Mouse (Mus musculus): Measurements from ENCODE around the gene Gnaz.

The Gnaz gene

DNA sequence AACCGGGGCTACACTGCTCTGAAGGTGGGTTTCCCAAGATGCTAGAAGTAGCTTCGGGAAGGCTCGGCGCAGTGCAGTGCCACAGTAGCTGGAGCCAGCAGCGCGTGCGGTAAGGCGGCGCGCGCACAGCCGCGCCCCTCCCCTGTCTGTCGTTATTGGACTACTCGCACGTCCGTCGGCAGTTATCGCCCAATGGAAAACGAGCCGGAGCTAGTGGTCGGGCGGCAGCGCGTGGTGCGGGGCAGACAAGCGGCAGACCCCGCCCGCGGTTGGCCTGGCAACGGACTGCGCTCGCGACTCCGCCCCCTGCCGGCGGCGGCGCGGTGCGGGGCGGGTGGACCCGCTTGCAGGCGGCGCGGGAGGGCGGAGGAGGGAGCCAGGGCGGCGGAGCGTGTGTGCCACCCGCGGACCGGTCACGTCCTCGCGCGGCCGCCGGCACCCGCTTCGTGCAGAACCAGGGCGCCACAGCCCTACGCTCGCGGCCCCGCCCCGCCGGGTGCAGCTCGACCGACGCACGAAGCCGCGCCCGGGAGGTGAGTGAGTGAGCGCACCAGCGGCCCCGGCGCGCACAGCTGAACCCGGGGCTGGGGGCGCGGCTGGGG, at the start of gene Gnaz:
Gnaz (plus strand) TSS at position 328 of the 602 bp plus-strand sequence.
- peak; percentile 99 for DNase-seq

DNA sequence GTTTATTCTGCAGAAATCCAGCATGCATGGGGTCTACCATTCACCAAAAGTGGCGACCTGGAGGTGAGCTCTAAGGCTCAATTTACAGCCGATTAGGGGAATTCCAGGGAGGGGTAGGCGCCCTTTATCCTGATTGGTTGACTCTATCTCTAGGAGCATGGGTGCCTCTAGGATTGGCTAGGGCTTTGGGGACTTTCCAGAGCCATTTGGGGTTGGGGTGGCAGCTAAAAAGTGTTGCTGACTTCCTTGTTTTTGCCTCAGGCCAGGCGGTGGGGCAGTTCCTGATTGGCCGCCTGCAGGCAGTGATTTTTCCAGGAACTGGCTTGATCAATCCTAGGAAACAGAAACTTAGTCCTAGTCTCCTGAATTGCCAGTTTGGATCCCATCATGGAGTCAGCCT, 47.7 kb upstream of the Gnaz start:
- DNase-seq: no peak

DNA sequence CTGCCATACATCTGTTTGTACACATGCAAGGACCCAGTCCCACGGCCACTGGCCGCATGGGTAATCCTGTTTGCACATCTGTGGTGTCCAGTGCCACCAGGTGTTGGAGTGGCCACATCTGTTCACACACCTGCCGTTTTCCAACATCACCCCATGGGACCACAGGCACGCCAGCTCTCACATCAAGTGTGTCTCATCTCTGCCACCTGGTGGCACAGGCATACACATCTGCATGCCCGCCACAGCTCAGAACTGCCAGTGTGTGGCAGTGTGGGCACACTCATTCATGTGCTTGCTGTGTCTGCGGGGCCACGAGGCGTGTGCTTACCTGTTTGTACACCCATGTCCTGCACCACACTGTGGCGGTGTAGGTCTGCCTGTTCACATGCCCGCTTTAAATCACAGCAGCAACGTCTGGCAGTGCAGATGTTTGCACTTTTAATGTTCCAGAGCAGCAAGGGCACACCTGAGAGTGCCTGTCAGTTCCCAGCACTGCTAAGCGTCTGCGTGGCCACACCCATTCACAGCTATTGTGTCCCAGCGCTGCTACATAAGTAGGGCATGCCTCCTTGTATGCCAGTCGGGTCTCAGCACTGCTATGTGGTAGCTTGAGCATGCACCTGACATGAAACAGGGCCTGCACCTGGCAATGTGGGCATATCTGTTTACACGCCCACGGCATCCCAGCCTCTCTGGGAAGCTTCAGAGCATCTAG, 46.0 kb upstream of the Gnaz start:
- DNase-seq: no peak

DNA sequence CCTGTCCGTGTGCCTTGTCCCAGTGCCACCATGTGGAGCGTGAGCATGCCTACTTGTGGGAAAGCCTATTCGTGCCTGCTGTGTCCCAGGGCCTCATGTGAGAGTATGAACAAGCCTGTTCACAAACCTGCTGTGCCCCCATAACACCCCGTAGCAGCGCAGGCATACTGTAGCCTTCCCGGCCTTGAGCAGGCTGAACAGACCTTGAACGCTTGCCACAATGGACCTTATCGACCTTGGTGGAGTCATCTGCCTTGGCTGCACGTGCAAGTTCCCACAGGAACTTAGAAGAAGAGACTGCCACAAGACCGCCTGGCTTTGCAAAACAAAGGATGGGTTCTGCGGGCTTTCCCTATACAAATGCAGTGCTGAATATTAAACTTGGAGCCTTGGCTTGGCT, 45.4 kb upstream of the Gnaz start:
- DNase-seq: no peak

DNA sequence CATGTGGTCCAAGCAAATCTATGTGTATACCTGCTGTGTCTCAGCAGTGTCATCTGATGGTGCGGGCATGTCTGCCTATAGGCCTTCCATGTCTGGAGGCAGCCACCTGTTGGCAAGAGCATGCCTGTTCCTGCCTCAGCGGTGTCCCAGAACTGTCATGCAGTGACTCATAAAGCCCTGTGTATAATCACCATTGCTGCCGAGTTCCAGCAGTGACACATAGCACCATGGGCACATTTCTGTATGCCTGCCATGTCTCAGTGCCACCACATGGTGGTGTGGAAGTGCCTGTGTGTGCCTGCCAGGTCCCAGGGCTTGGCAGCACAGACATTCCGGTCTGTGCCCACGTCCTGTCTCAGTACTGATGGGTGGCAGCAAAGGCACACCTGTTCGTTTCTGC, 44.2 kb upstream of the Gnaz start:
- peak; percentile 89 for DNase-seq

DNA sequence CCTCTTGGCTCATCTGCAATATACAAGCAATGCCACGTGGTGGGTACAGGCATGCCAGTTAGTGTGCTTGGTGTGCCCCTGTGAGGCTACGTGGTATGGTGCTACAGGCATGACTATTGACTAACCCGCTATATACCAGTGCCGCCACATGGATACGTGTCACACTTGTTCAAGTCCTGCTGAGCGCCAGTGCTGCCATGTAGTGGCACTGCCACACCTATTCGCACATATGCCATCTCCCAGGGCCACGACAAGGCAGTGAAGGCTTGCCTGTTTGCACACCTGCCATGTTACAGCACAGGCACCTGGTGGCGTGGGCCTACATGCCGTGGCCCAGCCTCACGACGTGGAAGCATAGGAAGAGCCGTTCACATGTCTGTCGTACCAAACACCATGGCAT, 42.7 kb upstream of the Gnaz start:
- DNase-seq: peak; percentile 46

DNA sequence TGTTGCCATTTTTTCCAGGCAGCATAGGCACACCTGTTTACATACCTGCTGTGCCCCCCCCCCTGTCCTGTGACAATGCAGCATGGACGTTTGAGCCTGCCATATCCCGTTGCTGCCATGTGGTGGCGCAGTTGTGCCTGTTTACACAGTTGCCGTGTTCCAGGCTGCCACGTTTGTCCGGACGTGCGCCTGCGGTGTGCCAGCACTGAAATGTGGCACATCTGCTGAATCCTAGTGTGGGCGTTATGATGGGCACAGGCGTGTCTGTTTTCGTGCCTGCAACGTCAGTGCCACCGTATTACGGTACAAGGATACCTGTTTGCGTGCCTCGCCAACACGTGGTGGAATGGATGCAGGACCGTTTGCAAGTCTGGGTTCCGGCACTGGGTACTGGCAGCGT, 41.7 kb upstream of the Gnaz start:
- DNase-seq: peak; percentile 84

DNA sequence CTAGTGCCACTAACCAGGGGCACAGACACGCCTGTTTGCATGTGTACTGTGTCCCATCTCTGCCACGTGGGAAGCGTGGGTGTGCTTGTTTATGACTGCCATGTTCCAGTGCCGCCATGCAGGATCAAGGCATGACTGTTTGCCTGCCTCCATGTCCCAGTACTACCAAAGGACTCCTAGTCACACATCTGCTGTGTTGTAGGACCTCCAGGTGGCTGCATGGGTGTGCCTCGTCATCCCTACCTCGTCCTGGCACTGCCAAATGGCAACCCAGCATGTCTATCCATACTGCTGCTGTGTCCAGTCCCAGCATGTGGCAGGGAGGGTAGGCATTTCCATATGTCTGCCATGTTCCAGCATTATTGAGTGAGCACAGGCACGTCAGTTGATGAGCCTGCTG, 38.7 kb upstream of the Gnaz start:
- no peak for DNase-seq

DNA sequence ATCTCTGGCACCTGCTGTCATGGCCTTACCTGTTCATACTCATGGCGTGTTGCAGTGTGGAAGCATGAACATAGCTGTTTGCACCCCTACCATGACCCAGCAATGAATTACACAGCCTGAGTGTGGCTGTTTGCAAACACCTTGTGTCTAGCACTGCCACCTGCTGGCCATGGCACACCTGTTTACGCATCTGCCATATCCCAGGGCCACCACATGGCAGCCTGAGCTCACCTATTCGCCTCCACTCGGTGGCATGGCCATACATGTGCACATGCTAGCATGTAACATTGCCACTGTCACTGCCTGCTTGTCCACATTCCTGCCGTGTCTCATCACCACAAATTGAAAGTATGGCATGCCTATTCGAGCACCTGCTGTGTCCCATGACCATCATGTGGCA, 37.4 kb upstream of the Gnaz start:
- DNase-seq: no peak

DNA sequence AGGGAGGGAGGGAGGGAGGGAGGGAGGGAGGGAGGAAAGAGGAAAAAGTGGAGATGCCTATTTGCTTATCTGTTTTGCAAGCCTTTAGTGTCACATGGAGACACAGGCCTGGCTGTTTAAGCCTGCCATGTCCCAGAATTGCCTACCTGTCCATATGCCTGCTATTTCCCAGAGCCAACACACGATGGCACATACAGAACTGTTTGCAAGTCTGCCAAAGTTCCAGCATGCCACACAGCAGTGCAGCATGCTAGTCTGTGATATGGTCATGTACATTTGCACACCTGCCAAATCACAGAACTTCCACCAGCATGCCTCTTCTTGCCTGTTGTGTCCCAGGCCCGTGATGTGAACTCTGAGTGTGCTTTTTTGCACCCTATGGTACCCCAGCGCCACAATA, 36.4 kb upstream of the Gnaz start:
- DNase-seq: peak; percentile 36

DNA sequence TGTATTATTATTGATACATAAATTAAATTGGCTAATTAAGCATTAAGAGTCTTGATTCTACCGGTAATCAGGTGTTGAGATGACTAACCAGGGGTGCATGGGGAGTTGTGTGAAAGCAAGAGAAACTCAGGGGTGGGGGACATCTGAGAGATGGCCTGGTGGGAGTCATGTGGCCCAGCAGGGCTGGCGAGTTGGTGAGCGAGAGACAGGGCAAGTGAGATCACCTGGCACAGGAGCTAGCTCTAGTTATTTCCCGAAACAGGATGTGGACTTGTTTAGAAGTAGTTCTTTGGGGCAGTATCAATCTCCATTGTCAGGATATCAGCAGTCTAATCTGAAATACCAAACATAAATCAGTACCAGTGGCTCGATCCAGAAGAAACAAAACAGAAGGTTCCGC, 35.3 kb upstream of the Gnaz start:
- no peak for DNase-seq

DNA sequence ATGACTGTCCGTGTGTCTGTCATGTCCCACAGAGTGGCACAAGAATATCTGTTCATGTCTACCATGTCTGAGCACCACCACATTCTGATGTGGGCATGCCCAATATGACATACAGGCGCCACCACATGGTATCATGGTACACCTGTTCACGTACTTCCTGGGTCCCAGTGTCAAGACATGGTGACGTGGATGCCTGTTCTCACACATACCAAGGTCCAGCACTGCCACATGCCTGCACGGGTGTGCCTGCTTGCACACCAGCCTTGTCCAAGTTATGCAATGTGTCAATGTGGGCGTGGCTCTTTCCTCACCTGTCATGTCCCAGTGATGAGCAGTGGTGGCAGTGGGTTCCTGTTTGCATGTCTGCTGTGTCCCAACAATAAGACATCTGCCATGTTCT, 34.5 kb upstream of the Gnaz start:
- no peak for DNase-seq

DNA sequence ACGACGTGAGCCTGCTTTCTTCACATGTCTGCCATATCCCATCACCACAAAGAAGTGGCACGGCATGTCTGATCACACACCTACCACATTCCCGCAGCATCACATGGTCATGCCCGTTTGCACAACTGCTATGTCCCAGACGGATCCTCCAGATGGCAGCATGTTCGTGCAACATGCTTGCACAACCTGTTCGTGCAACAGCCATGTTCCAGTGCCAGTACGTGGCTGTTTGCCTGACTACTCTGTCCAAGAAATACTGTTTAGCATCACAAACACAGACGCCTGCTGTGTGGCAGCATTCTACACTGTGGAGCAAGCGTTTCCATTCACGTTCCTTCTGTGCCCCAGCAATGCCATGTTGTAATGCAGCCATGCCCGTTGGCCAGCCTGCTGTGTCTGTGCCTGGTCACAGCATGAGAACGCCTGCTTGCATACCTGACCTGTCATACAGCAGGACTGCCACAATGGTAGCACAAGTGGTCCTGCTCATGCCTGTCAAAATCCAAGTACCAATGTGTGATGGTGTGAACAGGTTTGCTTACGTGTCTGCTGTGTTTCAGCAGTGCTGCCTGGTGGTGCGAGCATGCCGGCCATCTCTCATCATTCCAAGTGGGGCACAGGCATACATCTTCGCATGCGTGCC, 33.3 kb upstream of the Gnaz start:
- DNase-seq: no peak

DNA sequence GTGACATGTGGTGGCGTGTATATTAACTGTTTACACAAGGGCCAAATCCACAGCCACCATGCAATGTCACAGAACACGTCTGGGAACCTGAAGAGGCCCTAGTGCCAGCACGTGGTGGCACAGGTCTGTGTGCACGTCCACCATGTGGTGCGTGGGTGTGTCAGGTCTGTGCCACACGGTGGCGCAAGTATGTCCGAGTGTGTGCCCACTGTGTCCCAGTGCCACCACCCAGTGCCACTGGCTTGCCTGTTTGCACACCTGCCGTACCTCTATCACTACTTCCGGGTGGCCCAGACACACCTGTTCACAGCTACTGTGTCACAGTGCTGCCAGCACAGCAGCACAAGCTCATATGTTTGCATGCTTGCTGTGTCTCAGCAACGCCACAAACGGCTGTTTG, 32.5 kb upstream of the Gnaz start:
- DNase-seq: no peak

DNA sequence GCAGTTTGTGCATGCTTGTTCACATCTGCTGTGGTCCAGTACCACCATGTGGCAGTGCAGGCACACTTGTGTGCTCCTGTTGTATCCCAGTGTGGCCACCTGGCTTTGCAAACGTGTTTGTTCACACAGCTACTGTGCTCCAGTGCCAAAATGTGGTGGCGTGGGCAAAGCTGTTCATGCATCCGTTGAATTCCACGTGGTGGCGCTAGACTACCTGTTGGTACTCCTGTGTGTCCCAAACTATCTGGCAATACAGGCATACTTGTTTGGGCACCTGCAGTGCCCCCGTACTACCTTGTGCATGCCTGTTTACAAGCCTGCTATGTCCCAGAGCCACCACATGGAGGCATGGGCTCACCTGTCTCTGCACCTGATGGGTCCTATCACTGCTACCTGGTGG, 32.0 kb upstream of the Gnaz start:
- peak; percentile 43 for DNase-seq

DNA sequence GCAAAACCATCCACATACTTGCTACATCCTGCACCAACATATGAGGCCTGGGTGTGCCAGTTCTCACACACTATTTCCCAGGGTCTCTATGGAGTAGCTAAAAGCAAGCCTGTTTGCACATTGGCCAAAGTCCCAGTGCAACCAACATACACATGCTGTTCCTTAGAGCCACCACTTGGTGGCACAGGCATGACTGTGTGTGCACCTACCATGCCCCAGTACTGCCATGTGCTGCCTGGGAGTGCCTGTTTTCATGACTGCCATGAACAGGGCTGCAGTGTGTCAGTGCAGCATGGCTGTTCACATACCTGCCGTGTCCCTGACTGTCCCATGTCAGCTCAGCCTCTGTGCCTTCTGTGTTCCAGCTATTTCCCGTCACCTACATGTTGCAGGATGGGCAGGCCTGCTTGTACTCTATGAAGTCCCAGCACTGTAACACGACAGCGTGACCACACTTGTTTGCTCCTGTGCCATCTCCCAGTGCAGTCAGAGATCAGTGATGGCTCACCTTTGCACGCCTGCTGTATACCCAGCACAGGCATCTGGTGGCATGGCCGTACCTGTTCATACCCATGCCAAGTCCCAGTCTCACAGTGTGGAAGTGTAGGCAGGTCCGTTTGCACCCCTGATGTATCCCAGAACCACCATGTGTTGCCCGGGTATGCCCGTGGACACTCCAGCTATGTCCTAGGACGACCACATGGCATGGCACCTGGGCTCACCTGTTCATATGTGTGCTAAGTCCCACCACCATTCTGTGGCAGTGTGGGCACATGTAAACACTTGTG, 29.8 kb upstream of the Gnaz start:
- no peak for DNase-seq

DNA sequence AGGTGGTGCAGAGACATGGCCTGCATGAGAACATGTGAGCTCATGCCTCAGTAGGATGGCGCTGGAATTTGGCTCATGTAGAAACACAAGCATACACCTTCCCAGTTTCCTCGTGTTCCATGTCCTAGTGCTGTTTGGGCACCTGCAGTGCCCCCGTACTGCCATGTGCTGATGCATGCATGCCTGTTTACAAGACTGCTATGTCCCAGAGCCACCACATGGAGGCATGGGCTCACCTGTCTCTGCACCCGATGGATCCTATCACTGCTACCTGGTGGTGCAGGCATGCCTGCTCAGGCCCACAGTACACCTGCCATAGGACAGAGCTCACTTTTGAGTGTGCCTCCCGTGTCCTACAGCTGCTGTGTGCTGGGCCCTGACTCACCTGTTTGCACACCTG, 28.6 kb upstream of the Gnaz start:
- no peak for DNase-seq

DNA sequence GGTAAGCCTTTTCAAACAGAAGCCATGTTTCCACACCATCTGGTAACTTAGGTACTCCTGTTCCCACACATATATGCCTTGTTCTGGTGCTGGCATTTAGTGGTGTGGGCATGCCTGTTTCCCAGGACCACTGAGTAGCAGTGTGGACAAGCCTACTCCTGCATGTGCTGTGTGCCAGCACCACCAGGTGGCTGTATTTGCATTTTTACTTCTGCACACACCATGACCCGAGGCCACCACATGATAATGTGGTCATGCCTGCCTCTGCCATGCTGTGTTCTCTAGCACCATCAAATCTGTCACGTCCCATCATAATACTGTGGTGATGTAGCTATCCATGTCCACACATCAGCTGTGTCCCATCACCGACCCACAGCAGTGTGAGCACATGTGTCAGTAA, 27.7 kb upstream of the Gnaz start:
- no peak for DNase-seq

DNA sequence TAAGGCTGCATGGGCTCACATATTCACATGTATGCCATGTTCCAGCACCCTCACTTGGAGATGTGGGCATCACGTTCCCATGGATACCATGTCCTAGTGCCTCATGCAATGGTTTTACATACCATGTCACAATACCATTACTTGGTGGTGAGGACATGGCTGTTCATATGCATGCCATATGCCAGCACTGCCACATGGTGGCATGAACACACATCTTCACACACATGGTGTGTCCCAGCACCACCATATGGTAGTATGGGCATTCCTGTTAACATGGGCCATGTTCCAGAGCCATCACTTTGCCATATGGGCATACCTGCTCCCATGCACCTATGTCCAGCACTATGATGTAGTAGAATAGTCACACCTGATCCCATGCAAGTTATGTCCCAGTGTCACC, 26.2 kb upstream of the Gnaz start:
- no peak for DNase-seq

DNA sequence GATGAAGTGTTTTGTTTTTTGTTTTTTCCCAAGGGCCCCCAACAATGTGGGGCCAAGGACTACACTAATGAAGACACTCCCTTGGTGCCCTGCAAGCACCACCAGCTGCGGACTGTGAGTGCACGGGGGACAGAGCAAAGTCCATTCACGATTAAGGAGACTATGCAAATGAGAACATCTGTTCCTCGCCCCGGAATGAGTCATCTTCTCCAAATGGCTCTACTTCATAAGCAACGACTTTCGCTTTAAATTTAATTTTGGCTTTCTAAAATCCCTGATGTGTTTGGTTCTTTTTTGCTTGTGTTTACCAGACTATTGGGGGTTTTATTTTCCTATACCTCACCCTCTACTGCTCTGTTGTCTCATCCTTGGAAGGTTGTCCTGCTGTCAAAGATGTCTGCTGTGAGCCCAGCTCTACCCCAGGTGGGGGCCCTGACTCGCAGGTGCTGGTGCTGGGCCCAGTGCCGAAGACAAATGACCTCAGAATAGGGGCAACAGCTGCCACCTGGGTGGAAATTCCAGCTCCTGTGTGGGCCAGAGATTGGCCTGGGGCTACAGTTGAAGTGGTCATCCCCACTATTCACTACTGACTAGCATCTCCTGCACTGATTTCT, 14.0 kb upstream of the Gnaz start:
- no peak for DNase-seq

DNA sequence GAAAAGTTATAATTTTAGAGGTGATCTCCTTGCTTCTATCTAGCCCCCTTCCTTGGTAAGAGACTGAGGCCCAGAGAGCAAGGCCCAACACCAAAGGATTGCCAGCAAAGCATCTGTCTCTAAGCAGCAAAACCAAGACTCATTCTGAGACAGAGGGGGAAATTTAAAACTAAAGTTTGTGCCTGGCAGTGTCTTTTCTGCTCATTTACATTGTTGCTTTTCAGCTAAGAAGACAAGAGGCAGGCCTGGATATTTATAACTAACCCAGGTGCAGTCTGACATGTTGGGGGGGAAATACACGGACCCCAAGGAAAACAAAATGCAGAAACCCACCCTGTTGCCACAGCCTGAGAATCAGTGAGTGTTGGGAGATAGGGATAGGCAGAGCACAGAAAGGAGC, 2.6 kb upstream of the Gnaz start:
- no peak for DNase-seq

DNA sequence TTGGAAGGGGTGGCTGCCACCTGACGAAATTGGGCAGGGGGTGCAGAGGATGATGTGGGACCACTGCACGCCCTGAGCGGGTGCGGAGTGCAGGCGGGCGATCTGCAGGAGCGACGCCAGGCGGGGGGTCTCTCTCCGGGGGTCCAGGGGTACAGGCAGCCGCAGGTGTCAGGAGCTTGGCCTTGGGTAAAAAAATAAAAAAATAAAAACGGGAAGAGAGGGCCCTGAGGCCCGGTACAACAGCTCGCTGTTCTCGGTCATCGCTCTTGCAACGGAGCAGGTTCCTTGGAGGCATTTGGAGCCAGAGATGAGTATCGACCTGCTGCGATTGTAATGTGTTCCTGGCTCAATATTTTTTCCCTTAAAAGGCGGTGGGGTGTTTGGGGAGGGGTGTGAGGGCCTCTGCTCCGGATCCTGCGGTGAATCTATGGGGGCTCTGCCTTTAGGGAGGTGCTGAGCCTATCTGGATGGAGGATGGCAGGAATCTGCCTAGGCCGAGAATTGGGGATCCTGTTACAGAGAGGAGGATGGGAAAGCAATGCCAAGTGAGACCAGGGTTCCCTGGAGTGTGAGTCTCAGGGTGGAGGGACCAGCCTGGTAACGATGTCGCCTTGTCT, 782 bp downstream of the Gnaz start:
- peak; percentile 81 for DNase-seq

DNA sequence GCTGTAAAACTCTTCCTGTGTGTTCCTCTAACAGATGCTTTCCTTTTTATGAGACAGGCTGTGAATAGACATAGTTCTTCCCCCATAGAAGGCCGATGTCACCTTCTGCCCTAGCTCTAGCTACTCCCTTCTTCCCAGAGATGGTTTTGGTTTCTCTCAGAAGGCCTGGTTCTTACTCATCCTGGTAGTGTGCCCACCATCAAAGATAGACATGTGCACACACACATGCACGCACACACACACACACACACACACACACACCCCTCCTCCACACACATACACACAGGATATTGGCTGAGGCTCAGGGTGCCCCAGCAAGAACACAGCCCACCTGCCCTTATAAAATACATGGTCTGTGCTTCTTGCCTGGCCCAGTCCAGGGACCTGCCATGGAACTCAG, 2.3 kb downstream of the Gnaz start:
- DNase-seq: no peak
